Mouse (Mus musculus): ENCODE data around the gene Asb15. TPM values are rescaled to one million over a fixed set of nuclear protein-coding genes. Genes with fewer than 3 reads are reported as not detected.

The Asb15 gene
- total RNA-seq, 4 experiments from 2014 or later: not detected

GRCm38 (mm10) chr6:24608682-24609081, 80.7 kb downstream of the Asb15 start:
- DNase-seq: no peak

GRCm38 (mm10) chr6:24609531-24609930, 81.6 kb downstream of the Asb15 start:
- no peak for DNase-seq

GRCm38 (mm10) chr6:24610358-24610757, 82.4 kb downstream of the Asb15 start:
- no peak for DNase-seq

GRCm38 (mm10) chr6:24612074-24612755, 84.3 kb downstream of the Asb15 start:
- no peak for DNase-seq

GRCm38 (mm10) chr6:24613346-24613745, 85.4 kb downstream of the Asb15 start:
- no peak for DNase-seq

GRCm38 (mm10) chr6:24613918-24614317, 86.0 kb downstream of the Asb15 start:
- no peak for DNase-seq

- DNase-seq: no peak
Measured at GRCm38 (mm10) chr6:24616746-24617145, 88.8 kb downstream of the Asb15 start.

- no peak for DNase-seq
Measured at GRCm38 (mm10) chr6:24619285-24620045, 91.5 kb downstream of the Asb15 start.

GRCm38 (mm10) chr6:24620936-24621335, 93.0 kb downstream of the Asb15 start:
- no peak for DNase-seq

GRCm38 (mm10) chr6:24622098-24622497, 94.2 kb downstream of the Asb15 start:
- DNase-seq: no peak

Other genes starting within 250 kb of the Asb15 start
- under 1 TPM in 3 of 4 experiments, not detected in 1; 0.19 to 0.37 (median 0.28) TPM for gene Iqub, start 13.1 kb upstream of the Asb15 start, total RNA-seq (2022)
- gene Ndufa5, start 131 bp upstream of the Asb15 start, total RNA-seq (2022): 100 to 1,000 TPM; 163 to 261 (median 198) TPM
- under 1 TPM in 1 of 4 experiments, not detected in 3; 0.35 TPM for gene Lmod2, start 69.6 kb downstream of the Asb15 start, total RNA-seq (2022)
- 10 to 100 TPM; 58.4 to 74.0 (median 63.4) TPM for gene Wasl, start 136.9 kb downstream of the Asb15 start, total RNA-seq (2022)
- not detected for gene Hyal6, start 205.1 kb downstream of the Asb15 start, total RNA-seq (2022)
- gene Hyal4, start 220.2 kb downstream of the Asb15 start, total RNA-seq (2022): not detected